Mouse (Mus musculus) midbrain, postnatal 0 days (tissue): Measurements from ENCODE around the gene Chid1. TPM values are rescaled to one million over a fixed set of nuclear protein-coding genes. Genes with fewer than 3 reads are reported as not detected.

Experiments used
- ATAC-seq: fragments of 200-750 bp; cut with Nextera tagmentation; 2 replicates; pipeline ENCODE4 v1.8.0; 2017; ENCODE audit warnings: moderate number of reproducible peaks, mild to moderate bottlenecking, moderate TSS enrichment, moderate library complexity; ENCODE audit not compliant: low FRiP score
- DNase-seq: peaks from one replicate; pipeline ENCODE4 v3.0.0-alpha.2; 2015; ENCODE audit warnings: low spot score
- H3K27ac ChIP-seq: fragments of 300-500 bp; sonication (generic); 2 replicates; pipeline ENCODE4 v1.5.1; 2014; ENCODE audit warnings: low read depth, mild to moderate bottlenecking, low read length, mixed read lengths
- H3K27me3 ChIP-seq: fragments of 300-500 bp; sonication (generic); 2 replicates; pipeline ENCODE4 v1.6.1; 2014; ENCODE audit warnings: low read length, control low read depth, mixed read lengths; ENCODE audit not compliant: insufficient read depth
- H3K36me3 ChIP-seq: fragments of 300-500 bp; sonication (generic); 2 replicates; pipeline ENCODE4 v1.6.1; 2014; ENCODE audit warnings: low read length, control low read depth, mixed read lengths; ENCODE audit not compliant: insufficient read depth
- H3K4me1 ChIP-seq: fragments of 300-500 bp; sonication (generic); 2 replicates; pipeline ENCODE4 v1.6.1; 2014; ENCODE audit warnings: mild to moderate bottlenecking, control low read depth, antibody characterized with exemption, low read length, mixed read lengths; ENCODE audit not compliant: insufficient read depth
- H3K4me2 ChIP-seq: fragments of 300-500 bp; sonication (generic); 2 replicates; pipeline ENCODE4 v1.6.1; 2014; ENCODE audit warnings: low read depth, mild to moderate bottlenecking, low read length, mixed read lengths; ENCODE audit not compliant: poor library complexity, severe bottlenecking
- H3K4me3 ChIP-seq: fragments of 300-500 bp; sonication (generic); 2 replicates; pipeline ENCODE4 v1.5.1; 2014; ENCODE audit warnings: low read depth, mild to moderate bottlenecking, low read length, moderate library complexity
- H3K9ac ChIP-seq: fragments of 300-500 bp; sonication (generic); replicated peaks from 2 replicates; pipeline ENCODE4 v1.6.1; 2014; ENCODE audit warnings: mild to moderate bottlenecking, low read length, moderate library complexity, mixed read lengths; ENCODE audit not compliant: poor library complexity, severe bottlenecking
- H3K9me3 ChIP-seq: fragments of 300-500 bp; sonication (generic); 2 replicates; pipeline ENCODE4 v1.6.1; 2016; ENCODE audit warnings: low read length, control low read depth
- CTCF ChIP-seq: IDR thresholded peaks from 2 replicates; pipeline ENCODE4 v1.5.1; 2016; ENCODE audit warnings: antibody characterized with exemption, mild to moderate bottlenecking
- WGBS: fragments of 180-500 bp; shearing (Covaris S2); extraction: QIAGEN DNeasy Blood & Tissue Kit; methylation state at CpG from one replicate; pipeline ENCODE4 v1.1.7; 2014; 5-methylcytosine and 5-hydroxymethylcytosine counted together
- polyA plus RNA-seq: library from polyadenylated mRNA; unstranded; fragments of >200 nt; fragmentation: Nextera tagmentation; extraction: Ambion mirVana; gene quantifications from 2 replicates; pipeline ENCODE4 v1.2.1, GENCODE M21; 2015
- total RNA-seq: library from RNA; depleted of rRNA; stranded (reverse); fragments of >200 nt; gene quantifications from 2 replicates; pipeline ENCODE4 v1.2.3, GENCODE M21; 2014; rRNA removed

The Chid1 gene
- total and polyA plus RNA-seq, 2 experiments from 2014 or later = 35.4 to 47.5 TPM

GRCm38 (mm10) chr7:141443828-141444237 lies 95.8 kb downstream of the Chid1 start, which contains the start of gene Pidd1:
Pidd1 (minus strand) TSS chr7:141444025.
- Histone ChIP-seq H3K4me2 (peak within 1 kb of the TSS; percentile 49), H3K9me3 (no peaks in the 10 kb centered on the region), H3K4me3 (peak within 1 kb of the TSS; percentile 14; the same call in 1 of the 2 replicates), H3K4me1 (no peaks in the 10 kb centered on the region; the same call in 1 of the 2 replicates), H3K9ac (no peak within 1 kb of the TSS; the same call in 1 of the 2 replicates), H3K27me3 (no peaks in the 10 kb centered on the region), H3K36me3 (no peaks in the 10 kb centered on the region), H3K27ac (no peak within 1 kb of the TSS)
- no peak for TF ChIP-seq CTCF
- WGBS = under 1% methylated on average over 25 of the region's 25 CpGs
- peak; percentile 38 for DNase-seq
- no peak for ATAC-seq

Other genes starting within 250 kb of the Chid1 start
- gene Drd4, start 247.9 kb downstream of the Chid1 start, total RNA-seq = 0.55 and 0.61 TPM in 2 replicates
- gene Drd4, start 247.9 kb downstream of the Chid1 start, polyA plus RNA-seq = 0.73 and 0.98 TPM in 2 replicates
- 246 and 289 TPM in 2 replicates for gene Deaf1, start 212.2 kb downstream of the Chid1 start, total RNA-seq
- gene Deaf1, start 212.2 kb downstream of the Chid1 start, polyA plus RNA-seq = 291 and 306 TPM in 2 replicates
- gene Tmem80, start 212.1 kb downstream of the Chid1 start, total RNA-seq = 25.8 and 29.1 TPM in 2 replicates
- gene Tmem80, start 212.1 kb downstream of the Chid1 start, polyA plus RNA-seq = 31.5 and 34.5 TPM in 2 replicates
- gene Eps8l2, start 201.0 kb downstream of the Chid1 start, total RNA-seq = 2.4 and 3.1 TPM in 2 replicates
- 0.48 and 0.74 TPM in 2 replicates for gene Eps8l2, start 201.0 kb downstream of the Chid1 start, polyA plus RNA-seq
- 166 and 175 TPM in 2 replicates for gene Taldo1, start 147.7 kb downstream of the Chid1 start, total RNA-seq
- 245 and 255 TPM in 2 replicates for gene Taldo1, start 147.7 kb downstream of the Chid1 start, polyA plus RNA-seq
- gene Gatd1, start 125.7 kb downstream of the Chid1 start, total RNA-seq = 72.0 and 72.9 TPM in 2 replicates
- gene Gatd1, start 125.7 kb downstream of the Chid1 start, polyA plus RNA-seq = 47.7 and 48.9 TPM in 2 replicates
- 167 and 195 TPM in 2 replicates for gene Cend1, start 110.4 kb downstream of the Chid1 start, total RNA-seq
- gene Cend1, start 110.4 kb downstream of the Chid1 start, polyA plus RNA-seq = 194 and 233 TPM in 2 replicates
- gene Slc25a22, start 102.0 kb downstream of the Chid1 start, total RNA-seq = 148 and 152 TPM in 2 replicates
- gene Slc25a22, start 102.0 kb downstream of the Chid1 start, polyA plus RNA-seq = 118 and 121 TPM in 2 replicates
- gene Pidd1, start 95.8 kb downstream of the Chid1 start, total RNA-seq = 1.4 and 1.6 TPM in 2 replicates
- gene Pidd1, start 95.8 kb downstream of the Chid1 start, polyA plus RNA-seq = 1.1 and 1.3 TPM in 2 replicates
- gene Rplp2, start 92.5 kb downstream of the Chid1 start, total RNA-seq = 180 and 197 TPM in 2 replicates
- 761 and 852 TPM in 2 replicates for gene Rplp2, start 92.5 kb downstream of the Chid1 start, polyA plus RNA-seq
- 6.5 and 7.0 TPM in 2 replicates for gene Pnpla2, start 84.7 kb downstream of the Chid1 start, total RNA-seq
- gene Pnpla2, start 84.7 kb downstream of the Chid1 start, polyA plus RNA-seq = 22.2 and 24.5 TPM in 2 replicates
- 4.0 and 5.3 TPM in 2 replicates for gene Cracr2b, start 78.8 kb downstream of the Chid1 start, total RNA-seq
- 5.3 and 5.9 TPM in 2 replicates for gene Cracr2b, start 78.8 kb downstream of the Chid1 start, polyA plus RNA-seq
- 46.4 and 52.9 TPM in 2 replicates for gene Cd151, start 72.5 kb downstream of the Chid1 start, total RNA-seq
- gene Cd151, start 72.5 kb downstream of the Chid1 start, polyA plus RNA-seq = 13.6 and 15.0 TPM in 2 replicates
- 27.0 and 28.9 TPM in 2 replicates for gene Polr2l, start 64.7 kb downstream of the Chid1 start, total RNA-seq
- gene Polr2l, start 64.7 kb downstream of the Chid1 start, polyA plus RNA-seq = 77.9 and 78.5 TPM in 2 replicates
- 91.4 and 94.8 TPM in 2 replicates for gene Tspan4, start 64.6 kb downstream of the Chid1 start, total RNA-seq
- gene Tspan4, start 64.6 kb downstream of the Chid1 start, polyA plus RNA-seq = 68.1 and 75.7 TPM in 2 replicates
- gene Ap2a2, start 22.3 kb upstream of the Chid1 start, total RNA-seq = 203 and 220 TPM in 2 replicates
- 129 TPM in 2 replicates for gene Ap2a2, start 22.3 kb upstream of the Chid1 start, polyA plus RNA-seq
- gene Muc6, start 115.5 kb upstream of the Chid1 start, total RNA-seq = not detected in 2 replicates
- gene Muc6, start 115.5 kb upstream of the Chid1 start, polyA plus RNA-seq = 0.12 and 0.16 TPM in 2 replicates
- 0.77 and 1.0 TPM in 2 replicates for gene Muc2, start 150.5 kb upstream of the Chid1 start, total RNA-seq
- 0.49 and 0.58 TPM in 2 replicates for gene Muc2, start 150.5 kb upstream of the Chid1 start, polyA plus RNA-seq
- gene Muc5ac, start 249.1 kb upstream of the Chid1 start, total RNA-seq = not detected in 2 replicates
- gene Muc5ac, start 249.1 kb upstream of the Chid1 start, polyA plus RNA-seq = not detected in 2 replicates